ENCODE assay signal across 15 mouse cellular contexts in genomic region chr15:100056397-100056908, GRCm38 (mm10). TPM values are rescaled to one million over a fixed set of nuclear protein-coding genes. Genes with fewer than 3 reads are reported as not detected.
DNase-seq lines count a peak whose midpoint lies in the region.
"Had no signal": no experiment of that assay in that cellular context is flagged by ENCODE, and none has a peak within 500 bp of the region (broad histone marks: within the 10 kb centered on the region; RNA-seq: fewer than 3 reads in every experiment).

No protein-coding gene starts in this region.

- DNase-seq in adrenal gland, postnatal 10 days = peak; percentile 27
- DNase-seq in adrenal gland, postnatal 25 days = no peak
- DNase-seq in kidney, postnatal 4 days = peak; percentile 17 to 25
- DNase-seq in kidney, adult 9 months = no peak
- DNase-seq in brain, adult 2 months (ENCODE audit: low read depth, low spot score) = peak; percentile 63
- DNase-seq in Muller cell, postnatal 12 days (ENCODE audit: inconsistent ontology term) = no peak
- no peak for DNase-seq in neural tube, embryonic 10.5 days (ENCODE audit: extremely low spot score, low spot score)
- DNase-seq: cerebellum, adult 8-10 months; gastrocnemius, postnatal 25 days; heart, postnatal 36 days; kidney, adult 2 months; kidney, postnatal 10 days; liver; lung, postnatal 4 days; thymus, postnatal 14 days had no signal

RNA-seq across cellular contexts. Expression of gene Dip2b, which starts 18.0 kb away (rescaled TPM):
- 10 to 100 TPM; 19.0 to 24.5 TPM for total RNA-seq in adrenal gland, postnatal 10 days (2021)
- total RNA-seq in adrenal gland, postnatal 25 days (2021) = 17.9 and 19.9 TPM in 2 replicates

Comparison
In these comparisons a context has a peak if more than half of its experiments do, and no peak if none do; other contexts are left out.
1. DNase-seq: peak in adrenal gland, postnatal 10 days (single experiment), kidney, postnatal 4 days (2 of 2) and brain, adult 2 months (single experiment); none in adrenal gland, postnatal 25 days (single experiment), kidney, adult 9 months (single experiment), Muller cell, postnatal 12 days (single experiment) and neural tube, embryonic 10.5 days (single experiment).